Mouse (Mus musculus): ENCODE results near the gene Rabep1. TPM values are rescaled to one million over a fixed set of nuclear protein-coding genes. Genes with fewer than 3 reads are reported as not detected.
"Not testable (repeated sequence)": the region's sequence is repeated elsewhere in the genome, so short reads cannot be mapped to it uniquely, and the experiment has no call there.

The Rabep1 gene
- polyA plus RNA-seq, 1 experiment from 2014 or later: 38.0 TPM

DNA sequence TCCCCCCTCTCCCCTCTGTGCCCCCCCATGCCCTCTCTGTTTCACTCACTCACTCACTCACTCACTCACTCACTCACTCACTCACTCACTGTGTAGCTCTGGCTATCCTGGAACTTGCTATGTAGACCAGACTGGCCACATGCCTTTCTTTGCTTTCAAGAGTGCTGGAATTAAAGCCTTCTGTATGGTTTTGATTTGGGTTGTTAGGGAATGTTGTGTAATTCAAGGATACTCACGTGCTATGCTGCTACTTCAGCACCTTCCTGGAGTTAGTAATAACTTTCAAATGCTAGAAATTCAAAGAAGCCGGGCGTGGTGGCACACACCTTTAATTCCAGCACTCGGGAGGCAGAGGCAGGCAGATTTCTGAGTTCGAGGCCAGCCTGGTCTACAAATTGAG, 53.6 kb downstream of the Rabep1 start:
- H3K27ac ChIP-seq; H3K9me3 ChIP-seq; H3K27me3 ChIP-seq; H3K4me3 ChIP-seq (replicated peaks); H3K9ac ChIP-seq (replicated peaks); H3K4me1 ChIP-seq (replicated peaks); ATAC-seq (ENCODE audit: insufficient number of reproducible peaks, insufficient read depth, low FRiP score, low TSS enrichment, low read depth); H3K4me2 ChIP-seq: not testable (repeated sequence)
- WGBS: 86% methylated on average over 5 of the region's 5 CpGs
- H3K36me3 ChIP-seq: peaks cover 43% of the 10 kb centered on the region

DNA sequence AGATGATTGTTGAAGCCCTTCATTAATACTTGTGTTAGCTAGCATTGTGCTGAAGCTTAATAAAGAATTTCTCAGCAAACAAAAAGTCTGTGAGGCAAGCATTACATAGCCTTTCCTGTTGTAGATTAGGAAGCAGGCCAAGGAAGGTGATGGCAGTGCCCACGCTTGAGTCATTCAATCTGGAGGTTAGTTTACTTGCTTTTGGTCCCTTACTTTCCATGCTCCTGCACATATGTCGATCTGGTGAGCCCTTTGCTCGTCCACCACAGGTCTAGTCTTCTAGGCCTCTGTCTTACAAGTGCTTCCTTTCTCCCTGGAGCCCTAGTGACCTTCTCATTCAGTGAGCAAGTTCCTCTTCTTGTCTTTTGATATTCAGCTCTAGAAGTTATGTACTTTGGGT, 62.1 kb downstream of the Rabep1 start:
- Histone ChIP-seq H3K4me2 (no peak overlapping the region), H3K4me1 (replicated peaks) (no peaks in the 10 kb centered on the region), H3K27me3 (no peaks in the 10 kb centered on the region), H3K9ac (replicated peaks) (no peak overlapping the region), H3K4me3 (replicated peaks) (no peak overlapping the region), H3K9me3 (no peaks in the 10 kb centered on the region), H3K27ac (no peak overlapping the region), H3K36me3 (peaks cover 51% of the 10 kb centered on the region)
- no peak for ATAC-seq (ENCODE audit: insufficient number of reproducible peaks, insufficient read depth, low FRiP score, low TSS enrichment, low read depth)
- WGBS: 94% methylated on average over 3 of the region's 3 CpGs

- H3K4me2 ChIP-seq: no peak overlapping the region
- H3K9ac ChIP-seq (replicated peaks): no peak overlapping the region
- WGBS: 87% methylated on average over 3 of the region's 3 CpGs
- ATAC-seq (ENCODE audit: insufficient number of reproducible peaks, insufficient read depth, low FRiP score, low TSS enrichment, low read depth): no peak
- no peaks in the 10 kb centered on the region for H3K9me3 ChIP-seq
- no peaks in the 10 kb centered on the region for H3K27me3 ChIP-seq
- no peaks in the 10 kb centered on the region for H3K4me1 ChIP-seq (replicated peaks)
- no peak overlapping the region for H3K27ac ChIP-seq
- peaks cover 52% of the 10 kb centered on the region for H3K36me3 ChIP-seq
- no peak overlapping the region for H3K4me3 ChIP-seq (replicated peaks)
Observed at GRCm38 (mm10) chr11:70911323-70911722, 66.7 kb downstream of the Rabep1 start.

DNA sequence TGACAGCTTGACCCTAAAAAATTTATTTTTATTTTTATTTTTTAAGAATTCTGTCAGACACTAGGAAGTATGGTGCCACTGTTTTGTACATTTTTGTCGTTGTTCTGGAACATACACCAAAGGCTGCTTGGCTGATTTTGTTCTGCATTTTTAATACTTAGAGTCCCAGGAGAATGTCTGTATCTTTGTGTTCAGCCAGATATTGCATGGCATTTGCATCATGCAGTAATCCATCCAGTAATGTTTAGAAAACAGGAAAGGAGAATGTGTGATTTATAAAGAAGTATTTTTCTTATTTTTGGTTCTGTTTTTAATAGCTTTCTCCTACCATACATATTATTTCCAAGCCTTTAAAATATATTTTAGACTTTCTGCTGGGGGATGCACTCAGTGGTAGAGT, 67.3 kb downstream of the Rabep1 start:
- Histone ChIP-seq H3K36me3 (peaks cover 55% of the 10 kb centered on the region), H3K27ac (no peak overlapping the region), H3K4me3 (replicated peaks) (no peak overlapping the region), H3K4me1 (replicated peaks) (no peaks in the 10 kb centered on the region), H3K9me3 (no peaks in the 10 kb centered on the region), H3K9ac (replicated peaks) (no peak overlapping the region), H3K27me3 (no peaks in the 10 kb centered on the region), H3K4me2 (no peak overlapping the region)
- ATAC-seq (ENCODE audit: insufficient number of reproducible peaks, insufficient read depth, low FRiP score, low TSS enrichment, low read depth): no peak
- WGBS: 84% methylated on average over 1 of the region's 1 CpGs

DNA sequence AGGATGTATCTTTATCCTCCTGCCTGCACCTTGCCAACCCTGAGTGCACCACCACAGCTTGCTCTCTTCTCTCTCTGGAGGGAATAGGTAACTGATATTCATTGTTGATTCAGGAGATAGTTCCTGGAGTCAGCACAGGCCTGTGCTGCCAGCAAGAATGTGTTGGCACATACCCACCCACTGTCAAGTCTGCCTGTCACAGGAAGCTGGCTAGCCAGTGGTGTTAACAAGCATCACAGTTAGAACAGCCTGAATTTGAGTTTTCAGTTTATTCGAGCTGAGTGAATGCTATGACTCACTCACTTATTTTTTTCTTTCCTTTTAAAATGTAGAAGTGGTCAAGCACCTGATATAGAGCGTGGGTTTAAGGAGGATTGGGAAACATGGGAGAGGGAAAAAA, 73.3 kb downstream of the Rabep1 start:
- Histone ChIP-seq H3K9ac (replicated peaks) (no peak overlapping the region), H3K4me3 (replicated peaks) (no peak overlapping the region), H3K9me3 (no peaks in the 10 kb centered on the region), H3K36me3 (peaks cover 58% of the 10 kb centered on the region), H3K4me1 (replicated peaks) (no peaks in the 10 kb centered on the region), H3K4me2 (no peak overlapping the region), H3K27me3 (no peaks in the 10 kb centered on the region), H3K27ac (no peak overlapping the region)
- WGBS: 95% methylated on average over 2 of the region's 2 CpGs
- no peak for ATAC-seq (ENCODE audit: insufficient number of reproducible peaks, insufficient read depth, low FRiP score, low TSS enrichment, low read depth)

DNA sequence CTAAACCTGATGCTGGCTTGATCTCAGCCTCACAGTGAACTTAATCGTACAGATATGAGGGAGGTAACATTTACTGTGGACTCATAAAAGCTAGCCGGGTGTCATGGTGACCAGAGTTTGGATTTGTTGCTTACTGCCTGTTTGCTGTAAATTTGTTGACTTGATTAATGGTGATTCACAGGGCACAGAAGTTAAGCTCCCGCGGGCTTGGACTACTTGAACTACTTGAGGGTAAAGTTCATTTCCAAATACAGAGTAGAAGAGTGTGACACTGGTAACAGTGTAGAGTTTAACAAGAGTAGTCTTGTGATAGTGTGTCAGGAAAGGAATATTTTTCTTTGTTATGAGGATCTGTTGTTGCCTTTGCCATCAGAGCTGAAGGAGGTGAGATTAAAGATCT, 74.9 kb downstream of the Rabep1 start:
- WGBS: 91% methylated on average over 4 of the region's 4 CpGs

DNA sequence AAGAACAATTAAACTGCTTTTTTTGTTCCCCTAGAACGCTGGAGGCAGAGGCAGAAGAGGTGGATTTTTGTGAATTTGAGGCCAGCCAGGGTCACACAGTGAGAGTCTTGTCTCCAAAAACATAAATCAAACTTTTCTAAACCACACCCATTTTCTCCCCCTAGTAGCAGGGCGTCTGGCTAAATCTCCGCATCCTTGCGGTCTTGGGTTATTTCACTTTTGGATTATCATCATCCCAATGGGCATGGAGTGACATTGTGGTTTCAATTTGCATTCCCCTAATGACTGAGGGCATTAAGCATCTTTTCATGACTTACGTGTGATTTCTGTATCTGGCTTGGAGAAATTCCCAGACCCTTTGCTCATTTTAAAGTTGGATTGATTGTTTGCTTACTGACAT, 86.9 kb downstream of the Rabep1 start:
- H3K4me2 ChIP-seq: no peak overlapping the region
- H3K4me3 ChIP-seq (replicated peaks): no peak overlapping the region
- H3K4me1 ChIP-seq (replicated peaks): no peaks in the 10 kb centered on the region
- WGBS: 90% methylated on average over 5 of the region's 5 CpGs
- no peaks in the 10 kb centered on the region for H3K27me3 ChIP-seq
- H3K36me3 ChIP-seq: peaks cover 69% of the 10 kb centered on the region
- no peak overlapping the region for H3K27ac ChIP-seq
- no peaks in the 10 kb centered on the region for H3K9me3 ChIP-seq
- H3K9ac ChIP-seq (replicated peaks): no peak overlapping the region
- no peak for ATAC-seq (ENCODE audit: insufficient number of reproducible peaks, insufficient read depth, low FRiP score, low TSS enrichment, low read depth)

More for the DNA sequence above, 74.9 kb downstream of the Rabep1 start:
- H3K36me3 ChIP-seq: peaks cover 66% of the 10 kb centered on the region
- ATAC-seq (ENCODE audit: insufficient number of reproducible peaks, insufficient read depth, low FRiP score, low TSS enrichment, low read depth): no peak
- H3K4me1 ChIP-seq (replicated peaks): no peaks in the 10 kb centered on the region
- H3K27me3 ChIP-seq: no peaks in the 10 kb centered on the region
- H3K27ac ChIP-seq: no peak overlapping the region
- no peak overlapping the region for H3K4me3 ChIP-seq (replicated peaks)
- H3K9ac ChIP-seq (replicated peaks): no peak overlapping the region
- H3K9me3 ChIP-seq: no peaks in the 10 kb centered on the region
- H3K4me2 ChIP-seq: no peak overlapping the region

DNA sequence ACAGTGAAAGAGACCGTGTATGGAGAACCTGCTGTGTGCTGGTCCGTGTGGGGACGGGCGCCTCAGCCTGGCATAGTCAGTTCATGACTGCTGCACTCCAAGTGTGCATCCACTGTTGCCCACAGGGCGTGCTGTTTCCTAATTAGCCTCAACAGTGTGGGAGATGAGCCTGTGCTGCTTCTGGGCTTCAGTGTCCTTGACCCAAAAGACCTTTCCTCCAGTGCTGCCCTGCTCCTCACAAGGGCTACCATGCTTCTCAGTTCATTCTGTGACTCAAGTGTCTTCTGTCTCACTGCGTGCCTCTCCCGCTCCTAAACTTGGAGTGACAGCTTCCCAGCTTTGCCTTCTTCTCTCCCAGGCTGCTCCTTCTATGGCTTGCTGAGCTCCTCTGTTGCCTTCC, 90.7 kb downstream of the Rabep1 start:
- WGBS: 94% methylated on average over 7 of the region's 7 CpGs
- H3K4me2 ChIP-seq: no peak overlapping the region
- no peaks in the 10 kb centered on the region for H3K9me3 ChIP-seq
- no peak overlapping the region for H3K4me3 ChIP-seq (replicated peaks)
- H3K27ac ChIP-seq: no peak overlapping the region
- no peaks in the 10 kb centered on the region for H3K4me1 ChIP-seq (replicated peaks)
- H3K9ac ChIP-seq (replicated peaks): no peak overlapping the region
- H3K36me3 ChIP-seq: peaks cover 79% of the 10 kb centered on the region
- no peaks in the 10 kb centered on the region for H3K27me3 ChIP-seq
- ATAC-seq (ENCODE audit: insufficient number of reproducible peaks, insufficient read depth, low FRiP score, low TSS enrichment, low read depth): no peak

- no peaks in the 10 kb centered on the region for H3K4me1 ChIP-seq (replicated peaks)
- ATAC-seq (ENCODE audit: insufficient number of reproducible peaks, insufficient read depth, low FRiP score, low TSS enrichment, low read depth): no peak
Observed at GRCm38 (mm10) chr11:70942596-70942995, 98.0 kb downstream of the Rabep1 start.

GRCm38 (mm10) chr11:70943651-70944050, 99.1 kb downstream of the Rabep1 start:
- 93% methylated on average over 7 of the region's 7 CpGs for WGBS

More at GRCm38 (mm10) chr11:70942596-70942995, 98.0 kb downstream of the Rabep1 start:
- H3K27ac ChIP-seq: no peak overlapping the region
- WGBS: 93% methylated on average over 1 of the region's 1 CpGs
- H3K36me3 ChIP-seq: peaks cover 93% of the 10 kb centered on the region
- no peaks in the 10 kb centered on the region for H3K9me3 ChIP-seq
- H3K27me3 ChIP-seq: no peaks in the 10 kb centered on the region
- no peak overlapping the region for H3K4me3 ChIP-seq (replicated peaks)
- H3K9ac ChIP-seq (replicated peaks): no peak overlapping the region
- no peak overlapping the region for H3K4me2 ChIP-seq

DNA sequence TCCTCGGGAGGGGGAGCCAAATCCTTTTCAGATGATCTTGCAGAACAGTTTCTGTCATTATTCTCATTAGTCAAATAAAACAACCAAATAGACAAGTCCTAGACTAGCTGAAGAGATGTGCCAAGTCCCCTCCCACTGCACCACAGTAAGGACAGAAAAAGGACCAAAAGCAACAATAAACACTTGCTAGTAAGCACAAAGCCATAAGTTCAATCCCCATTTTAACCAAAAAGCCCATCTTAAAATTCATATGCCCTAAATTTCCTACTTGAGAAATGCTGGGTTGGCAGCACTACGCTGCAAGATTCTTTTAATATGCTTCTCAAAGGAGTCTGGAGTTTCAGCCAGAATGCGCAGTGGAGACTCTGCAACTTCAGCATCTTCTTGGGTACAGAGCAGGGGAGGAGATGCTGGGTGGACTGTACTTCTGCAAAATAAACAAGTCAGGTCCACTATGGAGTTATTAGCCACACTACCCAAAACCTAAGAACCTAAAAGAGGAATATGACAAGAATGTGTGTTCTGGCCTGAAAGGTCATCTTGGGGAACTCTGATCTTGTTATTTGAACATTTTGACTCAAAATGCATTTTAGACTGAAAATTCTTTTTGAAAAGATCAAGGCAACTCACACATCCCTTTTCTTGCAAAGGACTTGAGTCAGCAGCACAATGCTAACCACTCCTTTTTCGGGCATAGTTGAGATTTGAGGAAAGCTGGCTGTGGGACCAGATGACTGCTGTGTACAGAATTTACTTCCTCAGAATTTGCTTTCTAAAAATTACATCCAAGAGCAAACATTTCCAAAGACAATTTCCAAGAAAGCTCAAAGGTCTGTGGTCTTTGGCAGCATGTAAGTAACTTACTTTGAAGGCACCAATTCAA, 100.6 kb downstream of the Rabep1 start:
- no peak overlapping the region for H3K27ac ChIP-seq
- no peaks in the 10 kb centered on the region for H3K27me3 ChIP-seq
- no peaks in the 10 kb centered on the region for H3K9me3 ChIP-seq
- no peak overlapping the region for H3K4me3 ChIP-seq (replicated peaks)
- ATAC-seq (ENCODE audit: insufficient number of reproducible peaks, insufficient read depth, low FRiP score, low TSS enrichment, low read depth): no peak
- no peak overlapping the region for H3K4me2 ChIP-seq
- 88% methylated on average over 4 of the region's 4 CpGs for WGBS
- no peak overlapping the region for H3K9ac ChIP-seq (replicated peaks)
- H3K36me3 ChIP-seq: peaks cover 94% of the 10 kb centered on the region
- H3K4me1 ChIP-seq (replicated peaks): no peaks in the 10 kb centered on the region

More at GRCm38 (mm10) chr11:70943651-70944050, 99.1 kb downstream of the Rabep1 start:
- no peak overlapping the region for H3K9ac ChIP-seq (replicated peaks)
- peaks cover 94% of the 10 kb centered on the region for H3K36me3 ChIP-seq
- no peak for ATAC-seq (ENCODE audit: insufficient number of reproducible peaks, insufficient read depth, low FRiP score, low TSS enrichment, low read depth)
- no peaks in the 10 kb centered on the region for H3K4me1 ChIP-seq (replicated peaks)
- H3K4me3 ChIP-seq (replicated peaks): no peak overlapping the region
- H3K27me3 ChIP-seq: no peaks in the 10 kb centered on the region
- no peak overlapping the region for H3K4me2 ChIP-seq
- no peak overlapping the region for H3K27ac ChIP-seq
- no peaks in the 10 kb centered on the region for H3K9me3 ChIP-seq

GRCm38 (mm10) chr11:70954711-70955110, 110.1 kb downstream of the Rabep1 start:
- Histone ChIP-seq H3K27ac (no peak overlapping the region), H3K9ac (replicated peaks) (no peak overlapping the region), H3K4me3 (replicated peaks) (no peak overlapping the region), H3K4me1 (replicated peaks) (no peaks in the 10 kb centered on the region), H3K36me3 (peaks cover 96% of the 10 kb centered on the region), H3K9me3 (no peaks in the 10 kb centered on the region), H3K27me3 (no peaks in the 10 kb centered on the region), H3K4me2 (no peak overlapping the region)
- ATAC-seq (ENCODE audit: insufficient number of reproducible peaks, insufficient read depth, low FRiP score, low TSS enrichment, low read depth): no peak
- 96% methylated on average over 4 of the region's 4 CpGs for WGBS
